Mouse (Mus musculus) cerebellum, postnatal 25 days (tissue): ENCODE data around the gene Camkk2.

Experiments used
- DNase-seq, 2 experiments: peaks; one replicate each; pipeline ENCODE4 v3.0.0; 2021; ENCODE audit warnings: mixed read lengths in 2 of 2

The Camkk2 gene

GRCm38 (mm10) chr5:122695516-122695915 lies 83.7 kb downstream of the Camkk2 start:
- DNase-seq = no peak

DNA sequence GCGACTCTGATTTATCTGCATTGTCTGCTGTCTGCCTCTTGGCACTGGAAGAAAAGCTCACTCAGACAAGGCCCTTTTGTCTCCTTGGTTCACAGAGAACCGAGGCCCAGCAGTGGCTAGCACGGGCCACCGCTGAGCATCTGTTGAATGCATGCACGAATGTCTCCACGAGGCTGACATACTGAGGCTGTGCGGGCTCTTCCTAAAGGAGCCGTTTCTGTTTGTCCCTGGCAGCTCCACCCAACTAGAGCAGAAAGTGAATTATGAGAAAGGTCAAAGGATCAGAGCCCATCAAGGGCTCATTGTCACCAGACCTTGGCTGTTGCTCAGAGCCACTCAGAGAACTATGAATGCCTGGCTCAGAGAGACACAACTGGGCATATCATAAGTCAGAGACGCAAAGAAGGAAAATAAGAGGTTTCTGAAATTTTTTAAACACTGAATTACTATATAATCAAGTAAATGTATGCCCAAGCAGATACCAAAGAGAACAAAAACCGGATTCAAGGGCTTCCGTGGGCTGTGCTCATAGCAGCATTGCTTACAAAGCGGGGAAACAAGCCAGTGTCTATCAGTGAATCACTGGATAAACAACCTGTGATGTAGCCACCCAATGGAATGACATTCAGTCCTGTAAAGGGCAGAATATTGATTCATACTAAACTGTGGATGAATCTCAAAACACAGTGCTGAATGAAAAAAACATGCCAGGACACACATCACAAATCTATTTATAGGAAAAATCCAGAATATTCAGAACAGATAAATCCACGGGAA lies 85.6 kb downstream of the Camkk2 start:
- no peak for DNase-seq

- no peak for DNase-seq
These were observed 88.7 kb downstream of the Camkk2 start for GRCm38 (mm10) chr5:122690486-122690885.

GRCm38 (mm10) chr5:122689153-122689552 lies 90.1 kb downstream of the Camkk2 start:
- DNase-seq = no peak

DNA sequence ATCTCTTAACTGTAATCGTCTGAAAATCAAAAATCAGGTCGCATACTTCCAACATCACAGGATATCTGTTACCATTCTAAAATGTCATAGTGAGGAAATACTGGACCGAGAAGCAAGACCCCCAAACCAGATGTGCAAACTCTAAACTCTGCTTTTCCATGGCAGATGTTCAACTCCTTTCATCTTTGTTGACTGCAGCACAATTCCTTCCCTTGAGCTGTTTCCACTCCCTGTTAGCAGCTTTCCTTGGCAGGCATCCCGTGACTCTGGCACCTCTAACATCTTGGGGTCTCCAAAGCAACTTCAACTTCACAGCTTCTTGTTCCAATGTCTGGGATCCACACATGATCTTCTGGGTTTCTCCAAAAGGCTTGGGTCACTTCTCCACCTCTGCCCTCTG lies 91.8 kb downstream of the Camkk2 start:
- DNase-seq = no peak

GRCm38 (mm10) chr5:122683926-122684325 lies 95.3 kb downstream of the Camkk2 start:
- DNase-seq = no peak

GRCm38 (mm10) chr5:122681276-122681675 lies 97.9 kb downstream of the Camkk2 start:
- peak in 1 of 2 experiments; percentile 28 for DNase-seq
